Mouse (Mus musculus): ENCODE measurements around the gene Gjd2. TPM values are rescaled to one million over a fixed set of nuclear protein-coding genes. Genes with fewer than 3 reads are reported as not detected.
A peak's percentile ranks its signal among the peaks of the same experiment; 100 is the strongest.

Gjd2 gene
- polyA plus RNA-seq, 1 experiment from 2014 or later: 0.13 TPM

- WGBS: 75% methylated on average over 2 of the region's 2 CpGs
Measured at GRCm38 (mm10) chr2:114008321-114008720, 5.1 kb downstream of the Gjd2 start.

GRCm38 (mm10) chr2:113997484-113997883 lies 15.9 kb downstream of the Gjd2 start:
- Histone ChIP-seq H3K9me3 (no peaks in the 10 kb centered on the region), H3K27me3 (no peaks in the 10 kb centered on the region), H3K9ac (no peak overlapping the region), H3K4me1 (no peaks in the 10 kb centered on the region), H3K27ac (no peak overlapping the region), H3K4me2 (replicated peaks) (no peak overlapping the region), H3K4me3 (no peak overlapping the region), H3K36me3 (no peaks in the 10 kb centered on the region)
- WGBS: 73% methylated on average over 8 of the region's 8 CpGs
- no peak for ATAC-seq (ENCODE audit: low FRiP score, low read depth)

More at GRCm38 (mm10) chr2:114008321-114008720, 5.1 kb downstream of the Gjd2 start:
- Histone ChIP-seq H3K27me3 (peaks cover 30% of the 10 kb centered on the region), H3K9me3 (no peaks in the 10 kb centered on the region), H3K4me1 (peaks cover 2% of the 10 kb centered on the region), H3K9ac (no peak overlapping the region), H3K27ac (no peak overlapping the region), H3K4me3 (no peak overlapping the region), H3K4me2 (replicated peaks) (no peak overlapping the region), H3K36me3 (no peaks in the 10 kb centered on the region)
- ATAC-seq (ENCODE audit: low FRiP score, low read depth): no peak

GRCm38 (mm10) chr2:113996930-113997329 lies 16.5 kb downstream of the Gjd2 start:
- Histone ChIP-seq H3K9ac (no peak overlapping the region), H3K9me3 (no peaks in the 10 kb centered on the region), H3K36me3 (no peaks in the 10 kb centered on the region), H3K4me3 (no peak overlapping the region), H3K4me2 (replicated peaks) (no peak overlapping the region), H3K27me3 (no peaks in the 10 kb centered on the region), H3K27ac (no peak overlapping the region), H3K4me1 (no peaks in the 10 kb centered on the region)
- ATAC-seq (ENCODE audit: low FRiP score, low read depth): no peak

- Histone ChIP-seq H3K4me1 (no peaks in the 10 kb centered on the region), H3K27me3 (no peaks in the 10 kb centered on the region), H3K9me3 (no peaks in the 10 kb centered on the region), H3K36me3 (no peaks in the 10 kb centered on the region), H3K9ac (no peak overlapping the region), H3K4me2 (replicated peaks) (no peak overlapping the region), H3K27ac (no peak overlapping the region), H3K4me3 (no peak overlapping the region)
- 0 out of 2 replicates have a peak, but pooled peaks have one; percentile 45 for ATAC-seq (ENCODE audit: low FRiP score, low read depth)
- WGBS: 73% methylated on average over 2 of the region's 2 CpGs
Measured at GRCm38 (mm10) chr2:113984890-113985289, 28.5 kb downstream of the Gjd2 start.

GRCm38 (mm10) chr2:113980664-113981063 lies 32.8 kb downstream of the Gjd2 start:
- H3K4me2 ChIP-seq (replicated peaks): no peak overlapping the region
- no peaks in the 10 kb centered on the region for H3K36me3 ChIP-seq
- H3K4me1 ChIP-seq: no peaks in the 10 kb centered on the region
- no peaks in the 10 kb centered on the region for H3K9me3 ChIP-seq
- H3K4me3 ChIP-seq: no peak overlapping the region
- no peaks in the 10 kb centered on the region for H3K27me3 ChIP-seq
- H3K9ac ChIP-seq: no peak overlapping the region
- peak; percentile 87 for ATAC-seq (ENCODE audit: low FRiP score, low read depth)
- 61% methylated on average over 8 of the region's 8 CpGs for WGBS
- no peak overlapping the region for H3K27ac ChIP-seq

- WGBS: 71% methylated on average over 5 of the region's 5 CpGs
- Histone ChIP-seq H3K27ac (no peak overlapping the region), H3K36me3 (no peaks in the 10 kb centered on the region), H3K4me3 (no peak overlapping the region), H3K4me2 (replicated peaks) (no peak overlapping the region), H3K9ac (no peak overlapping the region), H3K4me1 (no peaks in the 10 kb centered on the region), H3K27me3 (no peaks in the 10 kb centered on the region), H3K9me3 (no peaks in the 10 kb centered on the region)
- ATAC-seq (ENCODE audit: low FRiP score, low read depth): no peak
Measured at GRCm38 (mm10) chr2:113978151-113978771, 35.2 kb downstream of the Gjd2 start.

GRCm38 (mm10) chr2:113973950-113974349 lies 39.5 kb downstream of the Gjd2 start:
- ATAC-seq (ENCODE audit: low FRiP score, low read depth): no peak
- H3K4me2 ChIP-seq (replicated peaks): no peak overlapping the region
- H3K27ac ChIP-seq: no peak overlapping the region
- WGBS: 69% methylated on average over 7 of the region's 7 CpGs
- no peaks in the 10 kb centered on the region for H3K27me3 ChIP-seq
- H3K36me3 ChIP-seq: no peaks in the 10 kb centered on the region
- no peak overlapping the region for H3K4me3 ChIP-seq
- no peaks in the 10 kb centered on the region for H3K9me3 ChIP-seq
- no peaks in the 10 kb centered on the region for H3K4me1 ChIP-seq
- no peak overlapping the region for H3K9ac ChIP-seq

GRCm38 (mm10) chr2:113966421-113966820 lies 47.0 kb downstream of the Gjd2 start:
- Histone ChIP-seq H3K4me3 (no peak overlapping the region), H3K4me1 (no peaks in the 10 kb centered on the region), H3K27ac (no peak overlapping the region), H3K27me3 (no peaks in the 10 kb centered on the region), H3K9me3 (no peaks in the 10 kb centered on the region), H3K36me3 (no peaks in the 10 kb centered on the region), H3K9ac (no peak overlapping the region), H3K4me2 (replicated peaks) (no peak overlapping the region)
- no peak for ATAC-seq (ENCODE audit: low FRiP score, low read depth)
- WGBS: 26% methylated on average over 4 of the region's 4 CpGs

Other genes starting within 250 kb of the Gjd2 start
- 1.3 and 1.7 TPM in 2 replicates for gene Scg5, start 184.5 kb downstream of the Gjd2 start, polyA plus RNA-seq (2015; fragmentation: Nextera tagmentation; extraction: Ambion mirVana)
- 25.1 and 27.0 TPM in 2 replicates for gene Arhgap11a, start 165.0 kb downstream of the Gjd2 start, polyA plus RNA-seq (2015; fragmentation: Nextera tagmentation; extraction: Ambion mirVana)
- gene Actc1, start 39.9 kb upstream of the Gjd2 start, polyA plus RNA-seq (2015; fragmentation: Nextera tagmentation; extraction: Ambion mirVana): 825 and 834 TPM in 2 replicates
- gene Aqr, start 173.4 kb upstream of the Gjd2 start, polyA plus RNA-seq (2015; fragmentation: Nextera tagmentation; extraction: Ambion mirVana): 45.1 and 50.1 TPM in 2 replicates
- gene Zfp770, start 187.8 kb upstream of the Gjd2 start, polyA plus RNA-seq (2015; fragmentation: Nextera tagmentation; extraction: Ambion mirVana): 5.1 and 5.7 TPM in 2 replicates